Mouse (Mus musculus): Measurements from ENCODE around the gene Rasgrp4.
"Not testable (repeated sequence)": the region's sequence is repeated elsewhere in the genome, so short reads cannot be mapped to it uniquely, and the experiment has no call there.

The Rasgrp4 gene

DNA sequence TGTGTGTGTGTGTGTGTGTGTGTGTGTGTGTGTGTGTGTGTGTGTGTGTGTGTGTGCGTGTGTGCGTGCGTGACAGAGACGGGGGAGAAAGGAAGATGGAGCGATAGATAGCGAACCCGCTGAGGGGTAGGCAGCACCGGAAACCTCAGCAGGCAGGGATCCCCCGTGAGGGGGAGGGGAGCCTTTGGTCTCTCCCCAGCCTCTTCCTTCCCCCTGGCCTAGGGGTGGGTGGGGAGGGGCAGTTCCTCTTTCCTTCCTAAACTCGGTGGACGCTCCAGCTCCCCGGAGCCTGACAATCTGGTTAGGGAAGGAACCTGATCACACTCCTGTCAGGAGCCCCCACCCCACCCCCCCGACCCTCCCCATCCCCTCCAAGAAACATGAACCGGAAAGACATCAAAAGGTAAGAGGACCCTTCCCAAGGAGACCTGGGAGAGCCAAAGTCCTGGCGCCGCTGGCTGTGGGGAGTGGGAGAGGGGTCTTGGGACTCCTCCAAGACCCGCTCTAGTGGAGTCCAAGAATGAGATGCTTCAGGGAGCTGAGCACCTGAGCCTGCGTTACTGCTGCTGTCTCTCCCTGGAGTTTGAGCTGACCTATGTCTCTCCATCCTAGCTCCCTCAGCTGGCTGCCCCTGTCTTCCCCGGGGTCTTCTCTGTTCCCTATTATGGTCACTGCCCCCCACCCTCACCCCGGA, at the start of gene Rasgrp4:
TSS of gene Rasgrp4 (plus strand) at position 159 of the 694 bp plus-strand sequence.
- peak; percentile 61 for DNase-seq (ENCODE audit: low spot score)

GRCm38 (mm10) chr7:29085981-29086380, 48.7 kb upstream of the Rasgrp4 start:
- DNase-seq (ENCODE audit: low spot score) = no peak

GRCm38 (mm10) chr7:29086902-29087301, 47.7 kb upstream of the Rasgrp4 start:
- no peak for DNase-seq (ENCODE audit: low spot score)

DNA sequence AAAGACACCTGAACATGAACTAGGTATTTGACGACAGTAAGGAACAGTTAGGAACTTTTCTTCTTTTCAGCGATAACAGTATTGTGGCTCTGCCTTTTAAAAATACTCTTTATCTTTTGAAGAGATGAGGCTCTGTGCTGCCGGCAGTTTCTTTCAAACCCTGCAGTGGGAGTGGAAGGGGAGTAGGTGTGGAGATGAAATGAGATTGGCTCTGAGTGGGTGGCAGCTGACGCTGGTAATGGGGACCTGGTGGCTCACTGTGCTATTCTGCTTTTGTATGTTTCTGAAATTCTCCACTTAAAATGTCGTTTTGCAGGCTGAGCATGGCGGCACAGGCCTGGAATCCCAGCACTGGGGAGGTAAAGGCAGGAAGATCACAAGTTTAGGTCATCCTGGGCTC, 45.8 kb upstream of the Rasgrp4 start:
- DNase-seq (ENCODE audit: low spot score) = no peak

- DNase-seq (ENCODE audit: low spot score) = no peak
Measured at GRCm38 (mm10) chr7:29097131-29097530, 37.5 kb upstream of the Rasgrp4 start.

DNA sequence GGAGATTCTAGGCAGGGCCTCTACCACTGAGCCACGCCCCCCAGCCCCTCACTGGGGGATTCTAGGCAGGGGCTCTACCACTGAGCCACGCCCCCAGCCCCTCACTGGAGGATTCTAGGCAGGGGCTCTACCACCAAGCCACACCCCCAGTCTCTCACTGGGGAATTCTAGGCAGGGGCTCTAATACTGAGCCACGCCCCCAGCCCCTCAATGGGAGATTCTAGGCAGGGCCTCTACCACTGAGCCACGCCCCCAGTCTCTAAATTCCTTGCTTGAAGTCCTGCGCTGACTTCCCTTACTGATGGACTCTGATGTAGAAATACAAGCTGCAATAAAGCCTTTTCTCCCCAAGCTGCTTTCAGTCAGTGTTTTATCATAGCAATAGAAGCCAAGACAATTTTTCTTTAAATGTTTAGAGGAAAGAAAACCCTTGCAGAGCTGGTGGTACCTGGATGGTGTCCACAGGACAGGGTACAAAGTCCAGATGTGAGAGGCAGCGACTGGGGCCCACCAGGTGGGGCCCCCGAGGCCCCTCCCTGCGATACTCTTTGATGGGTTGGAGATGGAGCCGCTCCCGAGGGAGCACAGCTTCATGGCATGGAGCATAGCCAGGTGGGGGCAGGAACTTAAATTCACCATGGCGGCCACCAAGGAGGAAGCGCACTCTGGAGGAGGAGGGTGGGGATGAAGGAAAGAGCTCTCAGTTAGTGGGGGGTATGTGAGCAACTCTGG, 33.2 kb upstream of the Rasgrp4 start:
- no peak for DNase-seq (ENCODE audit: low spot score)

DNA sequence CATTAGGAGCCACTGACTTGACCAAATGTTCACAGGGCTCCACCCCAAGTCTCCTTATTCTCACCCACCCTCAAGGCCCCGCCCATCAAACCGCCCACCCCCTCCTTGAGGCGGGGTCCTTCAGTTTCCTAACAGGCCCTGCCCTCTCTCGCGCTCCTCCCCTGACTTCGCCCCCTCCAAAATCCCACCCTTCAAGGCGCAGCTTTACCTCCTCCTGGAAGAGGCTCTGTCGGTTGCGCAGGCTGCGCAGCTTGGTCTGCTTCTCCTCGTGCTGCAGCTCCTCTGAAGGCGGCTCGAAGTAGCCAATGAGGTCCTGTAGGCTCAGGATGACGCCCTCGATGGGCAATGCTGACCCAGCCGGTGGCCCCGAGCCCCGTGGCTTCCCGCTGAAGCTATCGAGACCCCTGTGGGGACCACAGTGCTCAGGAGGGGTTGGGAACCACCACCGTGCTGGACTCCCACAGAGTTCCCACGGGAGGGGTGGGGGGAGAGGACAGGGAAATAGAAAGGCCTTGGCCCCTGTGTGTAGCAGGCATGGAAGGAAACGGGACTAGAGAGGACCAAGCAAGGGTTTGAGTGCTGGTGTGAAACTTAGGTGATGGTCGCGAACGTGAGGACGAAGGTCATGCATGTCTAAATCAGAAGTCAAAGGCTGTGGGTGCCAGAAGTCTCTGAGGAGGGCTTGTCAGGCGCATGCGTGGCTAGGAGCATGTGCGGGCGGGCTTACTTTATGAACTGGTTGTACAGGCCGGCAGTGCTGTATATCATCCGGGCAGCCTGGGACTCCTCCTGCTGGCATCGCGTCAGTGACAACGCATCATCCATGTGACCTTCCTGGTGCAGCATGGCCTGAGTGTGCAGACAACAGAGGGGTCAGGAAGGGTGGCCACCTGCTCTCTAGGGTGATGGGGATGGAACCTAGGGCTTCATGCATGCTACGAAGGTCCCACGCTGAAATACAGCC, 25.4 kb upstream of the Rasgrp4 start:
- DNase-seq (ENCODE audit: low spot score) = peak; percentile 66

DNA sequence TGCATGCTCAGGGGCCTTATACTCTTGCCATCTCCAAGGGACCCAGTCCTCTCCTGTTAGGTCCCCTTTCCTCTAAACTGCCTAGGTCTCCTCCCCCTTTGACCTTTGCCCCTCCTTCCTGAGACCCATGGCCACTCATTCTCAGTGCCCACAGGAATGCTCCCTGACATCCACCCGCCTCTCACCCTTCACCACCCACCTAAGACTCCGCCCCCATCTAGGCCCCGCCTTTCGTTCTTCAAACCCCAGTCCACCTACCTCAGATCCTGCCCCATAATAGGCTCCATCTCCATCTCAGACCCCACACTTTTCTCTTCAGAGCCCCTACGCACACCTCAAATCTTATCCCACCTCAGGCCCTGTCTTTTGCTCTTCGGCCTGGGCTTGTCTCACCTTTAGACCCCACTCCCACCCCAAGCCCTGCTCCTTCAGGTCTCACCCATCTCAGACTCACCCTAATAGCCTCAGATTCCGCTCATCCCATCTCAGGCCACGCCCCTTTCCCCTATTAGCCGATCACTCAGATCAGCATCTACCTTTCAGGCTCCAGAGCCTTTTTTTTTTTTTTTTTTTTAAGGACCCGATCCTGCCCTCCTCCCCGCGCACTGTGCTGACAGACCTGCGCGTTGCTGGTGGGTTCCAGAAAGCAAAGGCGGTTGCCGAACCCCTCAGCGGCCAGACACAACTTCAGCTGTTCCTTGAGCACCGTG, 16.4 kb upstream of the Rasgrp4 start:
- DNase-seq (ENCODE audit: low spot score) = peak; percentile 39

GRCm38 (mm10) chr7:29119526-29119925, 15.1 kb upstream of the Rasgrp4 start:
- DNase-seq (ENCODE audit: low spot score) = no peak

GRCm38 (mm10) chr7:29122821-29123220, 11.8 kb upstream of the Rasgrp4 start:
- DNase-seq (ENCODE audit: low spot score) = no peak

DNA sequence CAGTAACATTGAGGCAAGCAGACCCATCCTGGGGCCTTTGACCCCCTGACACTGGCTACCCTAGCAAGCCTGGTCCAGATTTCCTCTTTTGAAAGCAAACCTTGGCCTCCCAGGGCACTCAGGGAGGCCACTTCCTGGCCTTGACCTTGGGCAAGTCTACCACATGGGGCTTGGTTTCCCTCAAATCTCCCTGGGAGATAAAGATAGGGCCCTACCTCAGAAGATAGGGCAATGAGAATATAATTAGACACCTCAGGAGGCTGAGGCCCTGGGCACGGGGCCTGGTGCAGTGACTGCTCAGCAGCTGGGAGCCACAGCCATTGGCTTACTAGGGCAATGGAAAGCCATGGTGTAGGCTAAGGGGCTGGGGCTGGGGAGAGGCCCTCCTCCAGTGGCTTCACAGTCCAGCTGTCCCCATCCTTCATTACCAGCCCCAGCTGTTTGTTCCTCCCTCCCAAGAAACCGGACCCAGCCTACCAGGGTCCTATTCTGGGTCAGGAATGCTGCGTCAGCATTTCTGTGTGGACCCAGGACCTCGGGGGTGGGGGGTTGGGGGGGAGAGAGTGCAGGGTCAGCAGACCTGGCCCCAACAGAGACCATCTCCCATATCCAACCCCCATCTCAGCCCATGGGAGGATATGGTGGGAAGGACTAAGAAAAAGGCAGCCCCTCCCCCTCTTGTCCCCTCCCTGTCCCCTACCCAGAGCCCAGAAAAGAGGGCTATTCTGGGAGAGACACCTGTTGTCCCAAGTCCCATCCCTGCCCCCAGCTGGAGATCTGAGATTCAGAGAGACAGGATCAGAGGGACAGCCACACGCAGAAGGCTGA, 10.9 kb upstream of the Rasgrp4 start:
- DNase-seq (ENCODE audit: low spot score) = no peak

- peak; percentile 88 for DNase-seq (ENCODE audit: low spot score)
Measured at GRCm38 (mm10) chr7:29124970-29125369, 9.7 kb upstream of the Rasgrp4 start, which contains the start of gene Ryr1. TSS of gene Ryr1 (minus strand) at chr7:29125179.

GRCm38 (mm10) chr7:29126173-29126915, 8.3 kb upstream of the Rasgrp4 start:
- DNase-seq (ENCODE audit: low spot score) = peak; percentile 86

- DNase-seq (ENCODE audit: low spot score) = peak; percentile 33
Measured at GRCm38 (mm10) chr7:29128725-29129124, 5.9 kb upstream of the Rasgrp4 start.

DNA sequence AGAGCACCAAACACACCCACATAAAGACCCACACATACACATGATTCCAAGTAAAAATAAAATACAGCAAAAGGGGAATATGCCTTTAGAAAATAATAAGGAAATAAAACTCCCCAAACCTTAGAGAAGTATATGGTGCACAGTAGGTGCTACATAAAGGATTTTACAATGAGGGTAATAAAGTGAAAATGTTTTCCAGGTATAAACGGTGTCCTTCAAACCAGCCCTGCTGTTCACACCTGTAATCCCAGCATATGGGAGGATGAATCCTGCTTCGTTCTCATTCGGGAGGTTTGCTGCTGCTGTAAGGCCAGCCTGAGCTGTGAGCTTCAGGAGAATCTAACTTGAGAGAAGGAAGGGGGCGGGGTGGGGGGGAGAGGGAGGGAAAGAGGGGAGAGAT, 421 bp upstream of the Rasgrp4 start:
- peak; percentile 32 for DNase-seq (ENCODE audit: low spot score)

DNA sequence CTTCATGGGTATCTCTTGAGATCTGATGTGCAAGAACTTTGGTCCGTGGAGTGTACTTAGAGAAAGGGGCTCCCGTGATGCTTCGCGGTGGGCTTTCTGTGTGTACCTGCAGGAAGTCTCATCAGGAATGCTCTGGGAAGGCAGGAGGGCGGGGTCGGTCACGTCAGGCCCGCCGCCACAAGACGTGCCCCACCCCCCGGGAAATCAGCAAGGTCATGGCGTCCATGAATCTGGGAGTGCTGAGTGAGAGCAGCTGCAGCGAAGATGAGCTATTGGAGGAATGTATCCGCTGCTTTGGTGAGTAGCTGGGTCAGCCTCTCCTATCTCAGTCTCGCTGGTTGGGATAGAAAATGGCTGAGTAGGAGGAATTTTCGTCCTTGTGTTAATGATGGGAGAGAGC, 2.8 kb downstream of the Rasgrp4 start:
- DNase-seq (ENCODE audit: low spot score) = no peak

GRCm38 (mm10) chr7:29139237-29139636, 4.6 kb downstream of the Rasgrp4 start:
- not testable (repeated sequence) for DNase-seq (ENCODE audit: low spot score)

DNA sequence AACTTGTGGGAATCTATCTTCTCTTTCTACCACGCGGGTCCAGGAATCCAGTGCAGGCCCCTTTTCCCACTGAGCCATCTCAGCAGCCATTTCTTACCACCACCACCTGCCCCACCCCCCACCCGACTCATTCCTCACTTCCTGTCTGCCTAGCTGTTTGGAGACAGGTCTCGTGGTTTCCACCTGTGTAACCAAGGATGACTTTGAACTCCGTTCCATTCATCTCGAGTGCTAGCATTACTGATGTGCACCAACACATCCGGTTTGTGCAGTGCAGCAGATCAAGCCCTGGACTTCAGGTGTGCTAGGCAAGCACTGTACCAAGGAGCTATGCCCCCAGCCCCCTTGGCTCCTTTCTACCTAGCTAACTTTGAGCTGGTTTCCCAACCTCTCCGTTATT, 6.8 kb downstream of the Rasgrp4 start:
- no peak for DNase-seq (ENCODE audit: low spot score)

DNA sequence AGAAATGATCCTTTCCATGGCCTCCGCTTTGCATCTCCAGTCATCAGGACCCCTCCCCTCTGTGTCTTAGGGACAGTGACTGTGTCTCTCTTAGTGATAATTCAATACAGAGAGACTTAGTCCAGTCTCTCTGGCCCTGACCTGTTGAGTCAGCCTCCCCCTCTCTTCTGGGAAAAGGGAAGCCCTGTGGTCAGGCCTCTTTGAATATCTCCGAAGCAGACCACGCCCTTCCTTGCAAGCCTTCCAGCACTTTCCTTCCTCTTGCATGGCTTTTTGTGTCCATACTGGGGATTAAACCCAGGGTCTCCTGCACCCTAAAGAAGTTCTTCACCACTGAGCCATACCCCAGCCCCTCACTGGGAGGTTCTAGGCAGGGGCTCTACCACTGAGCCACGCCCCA, 9.4 kb downstream of the Rasgrp4 start:
- no peak for DNase-seq (ENCODE audit: low spot score)

Data from embryo, embryonic 10.5 days (tissue).